Mouse (Mus musculus) hindbrain, postnatal 0 days (tissue): ENCODE measurements at regions not wholly inside any gene's neighbourhood (a gene's known extent, or its start where the extent isn't known, plus 50 kb on each side); places are given as distances from the start of the nearest gene placed in this dataset.

Experiments
- ATAC-seq: fragments of 200-750 bp; cut with Nextera tagmentation; 2 replicates; pipeline ENCODE4 v1.8.0; 2017; ENCODE audit warnings: mild to moderate bottlenecking, moderate TSS enrichment, moderate library complexity
- DNase-seq: peaks from one replicate; pipeline ENCODE4 v3.0.0-alpha.2; 2015; ENCODE audit warnings: low spot score
- H3K27ac ChIP-seq: fragments of 300-500 bp; sonication (generic); 2 replicates; pipeline ENCODE4 v1.5.1; 2014; ENCODE audit warnings: mild to moderate bottlenecking
- H3K27me3 ChIP-seq: fragments of 300-500 bp; sonication (generic); 2 replicates; pipeline ENCODE4 v1.6.1; 2014; ENCODE audit warnings: low read length, mixed read lengths; ENCODE audit not compliant: insufficient read depth
- H3K36me3 ChIP-seq: fragments of 300-500 bp; sonication (generic); 2 replicates; pipeline ENCODE4 v1.6.1; 2014; ENCODE audit warnings: low read length, mixed read lengths; ENCODE audit not compliant: insufficient read depth
- H3K4me1 ChIP-seq: fragments of 300-500 bp; sonication (generic); 2 replicates; pipeline ENCODE4 v1.6.1; 2014; ENCODE audit warnings: antibody characterized with exemption, low read length, mixed read lengths; ENCODE audit not compliant: insufficient read depth
- H3K4me2 ChIP-seq: fragments of 300-500 bp; sonication (generic); 2 replicates; pipeline ENCODE4 v1.6.1; 2014; ENCODE audit warnings: low read depth, mild to moderate bottlenecking, low read length, moderate library complexity, mixed read lengths
- H3K4me3 ChIP-seq: fragments of 300-500 bp; sonication (generic); 2 replicates; pipeline ENCODE4 v1.5.1; 2014; ENCODE audit warnings: low read length
- H3K9ac ChIP-seq: fragments of 300-500 bp; sonication (generic); replicated peaks from 2 replicates; pipeline ENCODE4 v1.6.1; 2014; ENCODE audit warnings: mild to moderate bottlenecking, low read length, moderate library complexity, mixed read lengths
- H3K9me3 ChIP-seq: fragments of 300-500 bp; sonication (generic); 2 replicates; pipeline ENCODE4 v1.6.1; 2016; ENCODE audit warnings: low read length, mixed read lengths
- CTCF ChIP-seq: IDR thresholded peaks from 2 replicates; pipeline ENCODE4 v1.5.1; 2016; ENCODE audit warnings: antibody characterized with exemption, control low read depth, low read depth
- WGBS: fragments of 180-500 bp; shearing (Covaris S2); extraction: QIAGEN DNeasy Blood & Tissue Kit; methylation state at CpG from one replicate; pipeline ENCODE4 v1.1.7; 2014; 5-methylcytosine and 5-hydroxymethylcytosine counted together

GRCm38 (mm10) chr13:106567658-106568359, 368.9 kb downstream of the Ipo11 start:
- H3K36me3 ChIP-seq: no peaks in the 10 kb centered on the region
- no peak for TF ChIP-seq CTCF
- H3K4me1 ChIP-seq: no peaks in the 10 kb centered on the region
- no peaks in the 10 kb centered on the region for H3K27me3 ChIP-seq
- H3K9ac ChIP-seq: no peak overlapping the region
- no peak overlapping the region for H3K4me3 ChIP-seq
- no peak overlapping the region for H3K4me2 ChIP-seq
- H3K9me3 ChIP-seq: no peaks in the 10 kb centered on the region
- no peak for DNase-seq
- 54% methylated on average over 9 of the region's 9 CpGs for WGBS
- 0 out of 2 replicates have a peak, but pooled peaks have one; percentile 38 for ATAC-seq
- H3K27ac ChIP-seq: no peak overlapping the region

- Histone ChIP-seq H3K4me3 (no peak overlapping the region), H3K27me3 (no peaks in the 10 kb centered on the region), H3K4me2 (no peak overlapping the region), H3K9ac (no peak overlapping the region), H3K9me3 (no peaks in the 10 kb centered on the region), H3K4me1 (no peaks in the 10 kb centered on the region), H3K36me3 (no peaks in the 10 kb centered on the region), H3K27ac (peak overlapping the region; percentile 22; the same call in 1 of the 2 replicates)
- no peak for ATAC-seq
- no peak for TF ChIP-seq CTCF
- 80% methylated on average over 1 of the region's 1 CpGs for WGBS
- no peak for DNase-seq
Measured at GRCm38 (mm10) chr13:106562588-106562987, 374.2 kb downstream of the Ipo11 start.

DNA sequence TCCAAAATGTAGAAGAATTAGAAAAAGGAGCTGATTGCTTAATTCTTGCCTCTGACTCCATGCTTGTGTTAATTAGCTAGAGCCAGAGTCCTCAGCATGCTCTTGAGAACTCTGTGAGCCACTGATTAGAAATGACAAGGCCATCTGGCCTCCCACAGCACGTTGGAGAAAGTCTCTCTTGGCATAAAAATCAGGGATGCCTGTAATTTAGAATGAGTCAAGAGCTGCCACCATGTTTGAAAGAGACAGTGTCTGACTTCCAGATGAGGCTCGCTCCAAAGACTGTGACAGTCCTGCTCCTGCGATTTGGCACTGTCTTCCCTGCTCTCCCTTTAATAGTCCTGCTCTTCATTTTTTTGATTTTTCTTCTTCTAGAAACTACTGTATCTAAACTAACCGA, 374.6 kb downstream of the Ipo11 start:
- Histone ChIP-seq H3K4me1 (no peaks in the 10 kb centered on the region), H3K4me3 (no peak overlapping the region), H3K9me3 (no peaks in the 10 kb centered on the region), H3K9ac (no peak overlapping the region), H3K27ac (peak overlapping the region; percentile 22; the same call in 1 of the 2 replicates), H3K36me3 (no peaks in the 10 kb centered on the region), H3K27me3 (no peaks in the 10 kb centered on the region), H3K4me2 (no peak overlapping the region)
- ATAC-seq: peak; percentile 93
- DNase-seq: peak; percentile 85
- TF ChIP-seq CTCF: no peak
- 43% methylated on average over 4 of the region's 4 CpGs for WGBS

DNA sequence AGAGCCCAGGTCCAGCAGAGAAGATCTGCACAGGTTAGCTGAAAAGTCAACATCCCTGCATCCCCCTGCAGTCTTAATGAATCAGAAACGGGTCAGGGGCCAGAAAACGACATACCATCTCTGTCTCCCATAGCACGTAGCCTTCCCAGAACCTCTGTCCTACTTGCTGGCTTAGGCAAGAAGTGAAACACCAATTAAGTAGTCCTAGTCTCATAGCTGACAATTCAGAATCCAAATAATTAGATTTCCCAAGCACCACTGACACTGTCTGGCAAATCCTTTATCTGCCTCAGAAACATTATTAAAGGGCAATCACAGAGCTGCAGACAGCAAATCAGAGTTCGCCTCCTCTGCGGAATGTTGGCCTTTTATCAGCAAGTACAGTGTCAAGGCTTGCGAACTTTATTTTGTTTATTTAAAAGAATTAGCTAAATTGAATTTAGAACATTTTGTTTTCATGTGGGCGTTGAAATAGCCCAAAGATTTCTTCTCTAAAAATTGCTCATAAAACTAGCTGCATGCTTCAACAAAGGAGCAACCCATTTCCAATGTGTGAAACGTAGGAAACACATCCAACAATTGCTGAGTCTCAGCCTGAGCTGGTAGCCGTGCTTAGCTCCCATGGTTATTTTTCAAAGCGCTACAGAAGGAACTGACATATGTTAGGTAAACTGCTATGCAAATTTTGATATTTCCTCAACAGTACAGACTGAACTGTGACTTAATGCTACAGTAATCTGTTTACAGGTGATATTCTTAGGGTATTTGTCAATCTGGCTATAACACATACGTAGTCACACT, 411.2 kb downstream of the Ipo11 start:
- TF ChIP-seq CTCF: no peak
- H3K27me3 ChIP-seq: no peaks in the 10 kb centered on the region
- ATAC-seq (no peak), DNase-seq (no peak)
- H3K4me3 ChIP-seq: no peak overlapping the region
- no peak overlapping the region for H3K27ac ChIP-seq
- H3K4me2 ChIP-seq: no peak overlapping the region
- H3K9ac ChIP-seq: no peak overlapping the region
- H3K4me1 ChIP-seq: no peaks in the 10 kb centered on the region
- H3K36me3 ChIP-seq: no peaks in the 10 kb centered on the region
- H3K9me3 ChIP-seq: no peaks in the 10 kb centered on the region
- 73% methylated on average over 11 of the region's 11 CpGs for WGBS

GRCm38 (mm10) chr13:106514510-106515169, 422.1 kb downstream of the Ipo11 start:
- WGBS: 80% methylated on average over 5 of the region's 5 CpGs
- Histone ChIP-seq H3K9ac (no peak overlapping the region), H3K9me3 (no peaks in the 10 kb centered on the region), H3K27ac (no peak overlapping the region), H3K27me3 (no peaks in the 10 kb centered on the region), H3K4me3 (no peak overlapping the region), H3K4me1 (no peaks in the 10 kb centered on the region), H3K36me3 (no peaks in the 10 kb centered on the region), H3K4me2 (no peak overlapping the region)
- no peak for DNase-seq
- TF ChIP-seq CTCF: no peak
- no peak for ATAC-seq

GRCm38 (mm10) chr13:106513669-106514068, 423.1 kb downstream of the Ipo11 start:
- ATAC-seq: no peak
- TF ChIP-seq CTCF: no peak
- 75% methylated on average over 4 of the region's 4 CpGs for WGBS
- Histone ChIP-seq H3K9me3 (no peaks in the 10 kb centered on the region), H3K9ac (no peak overlapping the region), H3K4me1 (no peaks in the 10 kb centered on the region), H3K4me3 (no peak overlapping the region), H3K27me3 (no peaks in the 10 kb centered on the region), H3K4me2 (no peak overlapping the region), H3K36me3 (no peaks in the 10 kb centered on the region), H3K27ac (no peak overlapping the region)
- DNase-seq: peak; percentile 30
